Mouse (Mus musculus) spleen, postnatal 4 days (tissue): Measurements from ENCODE around the gene Amd2.

ENCODE experiments used
- DNase-seq, 2 experiments: peaks; one replicate each; pipeline ENCODE4 v3.0.0; 2022; ENCODE audit warnings: low spot score in 2 of 2

Amd2 gene

DNA sequence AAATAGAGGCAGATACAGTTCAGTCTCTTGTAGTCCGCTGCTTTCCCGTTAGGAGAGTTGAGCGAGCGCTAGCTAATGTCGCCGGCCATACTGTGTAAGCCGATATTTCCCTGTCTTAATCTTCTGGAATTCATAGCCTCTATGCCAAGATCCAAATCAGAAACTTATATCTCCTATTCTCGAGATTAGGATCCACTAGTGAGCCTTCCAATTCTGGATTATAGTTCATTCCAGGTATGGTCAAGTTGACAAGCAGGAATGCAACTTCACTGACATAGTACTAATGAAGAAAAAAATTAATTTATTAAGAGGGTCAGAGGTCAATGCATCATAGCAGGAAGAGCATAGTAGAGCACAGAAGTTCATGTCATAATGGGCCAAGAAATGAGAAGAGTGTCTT, at the start of gene Amd2:
Gene Amd2, minus strand, starts transcription at position 101 of the 400 bp plus-strand sequence.
- DNase-seq: no peak

GRCm38 (mm10) chr10:35761280-35761679, 49.6 kb upstream of the Amd2 start:
- no peak for DNase-seq

GRCm38 (mm10) chr10:35737639-35738038, 25.9 kb upstream of the Amd2 start:
- no peak for DNase-seq

GRCm38 (mm10) chr10:35714266-35714665, 2.6 kb upstream of the Amd2 start:
- DNase-seq: no peak
